Mouse (Mus musculus) heart, adult 18-20 months (tissue): ENCODE data around the gene Rab38. TPM values are rescaled to one million over a fixed set of nuclear protein-coding genes. Genes with fewer than 3 reads are reported as not detected.

ENCODE experiments used
- DNase-seq, 2 experiments: peaks; one replicate each; pipeline ENCODE4 v3.0.0; 2021 to 2022; ENCODE audit warnings: mixed read lengths in 1 of 2
- total RNA-seq, 2 experiments: library from RNA; stranded (reverse); gene quantifications; 2 replicates each; pipeline ENCODE4 v1.2.3; 2021

The Rab38 gene
- total RNA-seq, 2 experiments from 2014 or later = 0.41 TPM; not detected in 1

DNA sequence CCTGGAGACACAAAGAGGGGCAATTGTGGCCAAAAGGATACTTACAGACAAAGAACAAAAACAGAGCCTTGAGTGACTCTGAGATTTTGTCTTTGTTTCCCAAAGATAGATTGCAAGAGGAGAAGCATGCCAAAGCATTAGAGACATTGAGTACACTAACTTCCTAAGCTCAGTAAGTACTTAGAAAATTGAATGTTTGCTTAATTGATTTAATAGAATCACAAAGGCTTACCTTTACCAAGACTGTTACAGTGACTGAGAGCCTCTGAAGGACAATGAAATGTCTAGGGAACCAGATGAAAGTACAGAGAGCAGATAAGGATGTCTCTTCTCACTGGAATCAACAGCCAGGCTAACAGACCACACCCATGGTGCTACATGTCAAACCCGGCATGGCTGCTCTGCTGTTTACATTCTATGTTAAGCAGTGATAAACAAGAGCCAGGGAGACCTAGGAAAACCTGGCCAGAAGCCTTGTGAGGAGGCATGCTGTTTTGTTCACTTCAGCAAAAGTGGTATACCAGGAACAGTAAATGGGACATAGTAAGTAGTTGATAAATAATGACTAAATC lies 97.1 kb downstream of the Rab38 start:
- no peak for DNase-seq

GRCm38 (mm10) chr7:88536127-88536531 lies 106.1 kb downstream of the Rab38 start:
- DNase-seq = no peak

GRCm38 (mm10) chr7:88536743-88537142 lies 106.7 kb downstream of the Rab38 start:
- DNase-seq = no peak

Other genes starting within 250 kb of the Rab38 start
- gene Ctsc, start 152.2 kb upstream of the Rab38 start, total RNA-seq = 10 to 100 TPM; 28.6 to 33.8 TPM